Mouse (Mus musculus): ENCODE results near the gene Krt8. TPM values are rescaled to one million over a fixed set of nuclear protein-coding genes. Genes with fewer than 3 reads are reported as not detected.

Gene Krt8
- polyA plus RNA-seq, 1 experiment from 2014 or later, result not detected

- no peaks in the 10 kb centered on the region for H3K79me2 ChIP-seq (ENCODE audit: inconsistent target)
- WGBS (ENCODE audit: missing documents), result 26% methylated on average over 7 of the region's 7 CpGs
- no peaks in the 10 kb centered on the region for H3K36me3 ChIP-seq (ENCODE audit: inconsistent target)
- no peak overlapping the region for H3K4me3 ChIP-seq (ENCODE audit: inconsistent target)
- H3K27ac ChIP-seq, result no peak overlapping the region
Measured at GRCm38 (mm10) chr15:102017918-102018463, 13.7 kb upstream of the Krt8 start.

- Histone ChIP-seq H3K27ac (no peak overlapping the region), H3K79me2 (ENCODE audit: inconsistent target) (no peaks in the 10 kb centered on the region), H3K36me3 (ENCODE audit: inconsistent target) (no peaks in the 10 kb centered on the region), H3K4me3 (ENCODE audit: inconsistent target) (no peak overlapping the region)
- 67% methylated on average over 7 of the region's 7 CpGs for WGBS (ENCODE audit: missing documents)
Measured at GRCm38 (mm10) chr15:102016787-102017186, 12.5 kb upstream of the Krt8 start.

- H3K79me2 ChIP-seq (ENCODE audit: inconsistent target), result no peaks in the 10 kb centered on the region
- 93% methylated on average over 3 of the region's 3 CpGs for WGBS (ENCODE audit: missing documents)
- H3K4me3 ChIP-seq (ENCODE audit: inconsistent target), result no peak overlapping the region
- no peaks in the 10 kb centered on the region for H3K36me3 ChIP-seq (ENCODE audit: inconsistent target)
- H3K27ac ChIP-seq, result no peak overlapping the region
Measured at GRCm38 (mm10) chr15:102016096-102016495, 11.8 kb upstream of the Krt8 start.

- Histone ChIP-seq H3K36me3 (ENCODE audit: inconsistent target) (no peaks in the 10 kb centered on the region), H3K27ac (no peak overlapping the region), H3K79me2 (ENCODE audit: inconsistent target) (no peaks in the 10 kb centered on the region), H3K4me3 (ENCODE audit: inconsistent target) (no peak overlapping the region)
- WGBS (ENCODE audit: missing documents), result 78% methylated on average over 2 of the region's 4 CpGs
Measured at GRCm38 (mm10) chr15:102014848-102015247, 10.6 kb upstream of the Krt8 start.

- H3K36me3 ChIP-seq (ENCODE audit: inconsistent target), result no peaks in the 10 kb centered on the region
- no peak overlapping the region for H3K4me3 ChIP-seq (ENCODE audit: inconsistent target)
- WGBS (ENCODE audit: missing documents), result 83% methylated on average over 3 of the region's 3 CpGs
- no peaks in the 10 kb centered on the region for H3K79me2 ChIP-seq (ENCODE audit: inconsistent target)
- no peak overlapping the region for H3K27ac ChIP-seq
Measured at GRCm38 (mm10) chr15:102013651-102014050, 9.4 kb upstream of the Krt8 start.

- H3K36me3 ChIP-seq (ENCODE audit: inconsistent target), result no peaks in the 10 kb centered on the region
- H3K79me2 ChIP-seq (ENCODE audit: inconsistent target), result no peaks in the 10 kb centered on the region
- no peak overlapping the region for H3K27ac ChIP-seq
- no peak overlapping the region for H3K4me3 ChIP-seq (ENCODE audit: inconsistent target)
- 93% methylated on average over 4 of the region's 4 CpGs for WGBS (ENCODE audit: missing documents)
Measured at GRCm38 (mm10) chr15:102012260-102012765, 8.0 kb upstream of the Krt8 start.

GRCm38 (mm10) chr15:102010569-102011245 lies 6.4 kb upstream of the Krt8 start:
- WGBS (ENCODE audit: missing documents), result 85% methylated on average over 3 of the region's 3 CpGs
- Histone ChIP-seq H3K79me2 (ENCODE audit: inconsistent target) (no peaks in the 10 kb centered on the region), H3K36me3 (ENCODE audit: inconsistent target) (no peaks in the 10 kb centered on the region), H3K27ac (no peak overlapping the region), H3K4me3 (ENCODE audit: inconsistent target) (no peak overlapping the region)

- no peaks in the 10 kb centered on the region for H3K36me3 ChIP-seq (ENCODE audit: inconsistent target)
- H3K79me2 ChIP-seq (ENCODE audit: inconsistent target), result no peaks in the 10 kb centered on the region
- no peak overlapping the region for H3K4me3 ChIP-seq (ENCODE audit: inconsistent target)
- no peak overlapping the region for H3K27ac ChIP-seq
- WGBS (ENCODE audit: missing documents), result 62% methylated on average over 12 of the region's 12 CpGs
Measured at GRCm38 (mm10) chr15:102007097-102008069, 3.1 kb upstream of the Krt8 start.

- Histone ChIP-seq H3K4me3 (ENCODE audit: inconsistent target) (no peak overlapping the region), H3K79me2 (ENCODE audit: inconsistent target) (no peaks in the 10 kb centered on the region), H3K36me3 (ENCODE audit: inconsistent target) (no peaks in the 10 kb centered on the region), H3K27ac (no peak overlapping the region)
- 14% methylated on average over 11 of the region's 11 CpGs for WGBS (ENCODE audit: missing documents)
Measured at GRCm38 (mm10) chr15:102006317-102006716, 2.0 kb upstream of the Krt8 start.

- WGBS (ENCODE audit: missing documents), result 71% methylated on average over 4 of the region's 4 CpGs
- Histone ChIP-seq H3K36me3 (ENCODE audit: inconsistent target) (no peaks in the 10 kb centered on the region), H3K4me3 (ENCODE audit: inconsistent target) (no peak overlapping the region), H3K27ac (no peak overlapping the region), H3K79me2 (ENCODE audit: inconsistent target) (no peaks in the 10 kb centered on the region)
Measured at GRCm38 (mm10) chr15:102005290-102005689, 1.0 kb upstream of the Krt8 start.

GRCm38 (mm10) chr15:102003516-102003915 lies 766 bp downstream of the Krt8 start:
- no peak overlapping the region for H3K27ac ChIP-seq
- 74% methylated on average over 12 of the region's 12 CpGs for WGBS (ENCODE audit: missing documents)
- H3K36me3 ChIP-seq (ENCODE audit: inconsistent target), result no peaks in the 10 kb centered on the region
- no peak overlapping the region for H3K4me3 ChIP-seq (ENCODE audit: inconsistent target)
- no peaks in the 10 kb centered on the region for H3K79me2 ChIP-seq (ENCODE audit: inconsistent target)

GRCm38 (mm10) chr15:102002646-102003488 lies 1.4 kb downstream of the Krt8 start:
- H3K36me3 ChIP-seq (ENCODE audit: inconsistent target), result no peaks in the 10 kb centered on the region
- no peak overlapping the region for H3K27ac ChIP-seq
- no peak overlapping the region for H3K4me3 ChIP-seq (ENCODE audit: inconsistent target)

GRCm38 (mm10) chr15:101999676-102000335 lies 4.5 kb downstream of the Krt8 start:
- H3K36me3 ChIP-seq (ENCODE audit: inconsistent target), result no peaks in the 10 kb centered on the region
- H3K4me3 ChIP-seq (ENCODE audit: inconsistent target), result no peak overlapping the region
- WGBS (ENCODE audit: missing documents), result 88% methylated on average over 11 of the region's 11 CpGs
- no peaks in the 10 kb centered on the region for H3K79me2 ChIP-seq (ENCODE audit: inconsistent target)
- H3K27ac ChIP-seq, result no peak overlapping the region

More at GRCm38 (mm10) chr15:102002646-102003488, 1.4 kb downstream of the Krt8 start:
- H3K79me2 ChIP-seq (ENCODE audit: inconsistent target), result no peaks in the 10 kb centered on the region
- WGBS (ENCODE audit: missing documents), result 15% methylated on average over 33 of the region's 34 CpGs

Data from macrophage (primary cell).